Mouse (Mus musculus) retina, adult 2 months (tissue): ENCODE measurements around the gene Timm8a2.

ENCODE experiments used
- DNase-seq: peaks from one replicate; pipeline ENCODE4 v3.0.0-alpha.2; 2012; ENCODE audit warnings: low read depth, low spot score

The Timm8a2 gene

GRCm38 (mm10) chr14:122034451-122034850 lies at the start of gene Timm8a2:
Timm8a2 (plus strand) TSS chr14:122034674.
- no peak for DNase-seq

GRCm38 (mm10) chr14:121985477-121985876 lies 49.0 kb upstream of the Timm8a2 start:
- no peak for DNase-seq

GRCm38 (mm10) chr14:121986028-121986427 lies 48.4 kb upstream of the Timm8a2 start:
- DNase-seq: no peak

- DNase-seq: no peak
Observed at GRCm38 (mm10) chr14:121987287-121987686, 47.2 kb upstream of the Timm8a2 start.

- no peak for DNase-seq
Observed at GRCm38 (mm10) chr14:121987691-121988090, 46.8 kb upstream of the Timm8a2 start.

- DNase-seq: no peak
Observed at GRCm38 (mm10) chr14:121989331-121989730, 45.1 kb upstream of the Timm8a2 start.

GRCm38 (mm10) chr14:121989869-121990268 lies 44.6 kb upstream of the Timm8a2 start:
- no peak for DNase-seq

- DNase-seq: no peak
Observed at GRCm38 (mm10) chr14:121990897-121991296, 43.6 kb upstream of the Timm8a2 start.

GRCm38 (mm10) chr14:121991921-121992320 lies 42.6 kb upstream of the Timm8a2 start:
- DNase-seq: no peak

- DNase-seq: no peak
Observed at GRCm38 (mm10) chr14:121992395-121993280, 41.8 kb upstream of the Timm8a2 start.

GRCm38 (mm10) chr14:121993616-121994015 lies 40.9 kb upstream of the Timm8a2 start:
- DNase-seq: no peak

- no peak for DNase-seq
Observed at GRCm38 (mm10) chr14:121994171-121994700, 40.2 kb upstream of the Timm8a2 start.

GRCm38 (mm10) chr14:121994846-121995556 lies 39.5 kb upstream of the Timm8a2 start:
- DNase-seq: no peak

- DNase-seq: no peak
Observed at GRCm38 (mm10) chr14:121995557-121995870, 39.0 kb upstream of the Timm8a2 start.

- DNase-seq: no peak
Observed at GRCm38 (mm10) chr14:121996786-121997185, 37.7 kb upstream of the Timm8a2 start.

- no peak for DNase-seq
Observed at GRCm38 (mm10) chr14:121999455-121999854, 35.0 kb upstream of the Timm8a2 start.

- DNase-seq: no peak
Observed at GRCm38 (mm10) chr14:122000346-122001105, 33.9 kb upstream of the Timm8a2 start.

- no peak for DNase-seq
Observed at GRCm38 (mm10) chr14:122002224-122002623, 32.2 kb upstream of the Timm8a2 start.

- DNase-seq: no peak
Observed at GRCm38 (mm10) chr14:122003812-122004211, 30.7 kb upstream of the Timm8a2 start.

- no peak for DNase-seq
Observed at GRCm38 (mm10) chr14:122008261-122008660, 26.2 kb upstream of the Timm8a2 start.

GRCm38 (mm10) chr14:122009502-122009901 lies 25.0 kb upstream of the Timm8a2 start:
- DNase-seq: no peak

- DNase-seq: no peak
Observed at GRCm38 (mm10) chr14:122010301-122010700, 24.2 kb upstream of the Timm8a2 start.
